Mouse (Mus musculus): ENCODE measurements at regions not wholly inside any gene's neighbourhood (a gene's known extent, or its start where the extent isn't known, plus 50 kb on each side); places are given as distances from the start of the nearest gene placed in this dataset.

- in situ Hi-C loops (cut with MboI, MseI), result loop anchor here (10.0 kb wide), 1 partner anchor 969 kb away; no protein-coding TSS in a partner anchor
Measured at GRCm38 (mm10) chr4:56483708-56484107, 256.2 kb upstream of the Gm26657 start.

GRCm38 (mm10) chr4:56456788-56457187, 283.1 kb upstream of the Gm26657 start:
- in situ Hi-C loops (cut with MboI, MseI), result no loop called here

GRCm38 (mm10) chr4:56421575-56421974, 318.3 kb upstream of the Gm26657 start:
- in situ Hi-C loops (cut with MboI, MseI), result no loop called here

GRCm38 (mm10) chr4:56419122-56419913, 320.6 kb upstream of the Gm26657 start:
- in situ Hi-C loops (cut with MboI, MseI), result no loop called here

GRCm38 (mm10) chr4:56411024-56411636, 328.7 kb upstream of the Gm26657 start:
- in situ Hi-C loops (cut with MboI, MseI), result no loop called here

GRCm38 (mm10) chr4:56393793-56394192, 346.1 kb upstream of the Gm26657 start:
- in situ Hi-C loops (cut with MboI, MseI), result no loop called here

- in situ Hi-C loops (cut with MboI, MseI), result no loop called here
Measured at GRCm38 (mm10) chr4:56387051-56387450, 352.8 kb upstream of the Gm26657 start.

- in situ Hi-C loops (cut with MboI, MseI), result no loop called here
Measured at GRCm38 (mm10) chr4:56375745-56376144, 364.1 kb upstream of the Gm26657 start.

GRCm38 (mm10) chr4:56374466-56374865, 365.4 kb upstream of the Gm26657 start:
- in situ Hi-C loops (cut with MboI, MseI), result no loop called here

- in situ Hi-C loops (cut with MboI, MseI), result no loop called here
Measured at GRCm38 (mm10) chr4:56373746-56374145, 366.1 kb upstream of the Gm26657 start.

GRCm38 (mm10) chr4:56373167-56373566, 366.7 kb upstream of the Gm26657 start:
- in situ Hi-C loops (cut with MboI, MseI), result no loop called here

GRCm38 (mm10) chr4:56372711-56373110, 367.2 kb upstream of the Gm26657 start:
- in situ Hi-C loops (cut with MboI, MseI), result no loop called here

- in situ Hi-C loops (cut with MboI, MseI), result loop anchor here (10.0 kb wide), 1 partner anchor 1170 kb away; no protein-coding TSS in a partner anchor
Measured at GRCm38 (mm10) chr4:56364594-56364993, 375.3 kb upstream of the Gm26657 start.

GRCm38 (mm10) chr4:56362121-56362520, 377.7 kb upstream of the Gm26657 start:
- in situ Hi-C loops (cut with MboI, MseI), result loop anchor here (10.0 kb wide), 1 partner anchor 1167 kb away; no protein-coding TSS in a partner anchor

- in situ Hi-C loops (cut with MboI, MseI), result no loop called here
Measured at GRCm38 (mm10) chr4:56349216-56349615, 390.7 kb upstream of the Gm26657 start.

- in situ Hi-C loops (cut with MboI, MseI), result no loop called here
Measured at GRCm38 (mm10) chr4:56325156-56325555, 414.7 kb upstream of the Gm26657 start.

- in situ Hi-C loops (cut with MboI, MseI), result no loop called here
Measured at GRCm38 (mm10) chr4:56319134-56319533, 420.7 kb upstream of the Gm26657 start.

GRCm38 (mm10) chr4:56305664-56306330, 434.1 kb upstream of the Gm26657 start:
- in situ Hi-C loops (cut with MboI, MseI), result no loop called here

- in situ Hi-C loops (cut with MboI, MseI), result no loop called here
Measured at GRCm38 (mm10) chr4:56304275-56304674, 435.6 kb upstream of the Gm26657 start.

GRCm38 (mm10) chr4:56287980-56288379, 451.9 kb upstream of the Gm26657 start:
- in situ Hi-C loops (cut with MboI, MseI), result no loop called here

- in situ Hi-C loops (cut with MboI, MseI), result no loop called here
Measured at GRCm38 (mm10) chr4:56284490-56284889, 455.4 kb upstream of the Gm26657 start.

GRCm38 (mm10) chr4:56275836-56276235, 464.0 kb upstream of the Gm26657 start:
- in situ Hi-C loops (cut with MboI, MseI), result no loop called here

All from T-helper 2 cell (primary cell).